Mouse (Mus musculus) embryonic fibroblast, embryonic 13.5 days (primary cell): ENCODE measurements at regions not wholly inside any gene's neighbourhood (a gene's known extent, or its start where the extent isn't known, plus 50 kb on each side); places are given as distances from the start of the nearest gene placed in this dataset.

ENCODE experiments used
- CTCF ChIP-seq: IDR thresholded peaks from 2 replicates; pipeline ENCODE4 v1.5.1; 2011; ENCODE audit warnings: mild to moderate bottlenecking, control low read depth, low read length, moderate library complexity, borderline replicate concordance; ENCODE audit not compliant: insufficient read depth
- POLR2A ChIP-seq: IDR thresholded peaks from 2 replicates; pipeline ENCODE4 v1.6.1; 2011; ENCODE audit warnings: low read depth, mild to moderate bottlenecking, control low read depth, low read length, moderate library complexity

DNA sequence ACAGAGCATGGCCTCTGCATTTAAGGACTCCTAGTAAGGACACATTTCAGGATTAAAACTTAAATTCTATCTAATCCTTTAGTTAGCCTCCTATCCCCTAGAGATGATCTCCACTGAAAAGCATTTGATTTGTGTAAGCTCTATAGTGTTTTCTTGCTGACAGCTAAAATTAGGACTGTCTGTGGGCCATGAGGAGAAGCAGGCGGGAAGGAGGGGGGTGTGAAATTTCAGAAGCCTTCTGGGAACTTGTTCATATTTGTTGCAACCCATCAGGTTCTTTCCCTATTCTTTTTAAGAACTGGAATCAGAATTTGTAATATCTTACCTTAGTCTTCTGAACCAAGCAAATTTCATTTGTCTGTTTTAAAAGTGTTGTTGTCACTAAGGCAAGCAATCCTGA, 114.7 kb upstream of the Sp4 start:
- TF ChIP-seq CTCF (no peak), POLR2A (no peak)
